Mouse (Mus musculus) urinary bladder, postnatal 4 days (tissue): ENCODE data around the gene Abhd2.

Experiments
- DNase-seq, 2 experiments: peaks; one replicate each; pipeline ENCODE4 v3.0.0; 2021 to 2022; ENCODE audit warnings: low spot score in 2 of 2

The Abhd2 gene

DNA sequence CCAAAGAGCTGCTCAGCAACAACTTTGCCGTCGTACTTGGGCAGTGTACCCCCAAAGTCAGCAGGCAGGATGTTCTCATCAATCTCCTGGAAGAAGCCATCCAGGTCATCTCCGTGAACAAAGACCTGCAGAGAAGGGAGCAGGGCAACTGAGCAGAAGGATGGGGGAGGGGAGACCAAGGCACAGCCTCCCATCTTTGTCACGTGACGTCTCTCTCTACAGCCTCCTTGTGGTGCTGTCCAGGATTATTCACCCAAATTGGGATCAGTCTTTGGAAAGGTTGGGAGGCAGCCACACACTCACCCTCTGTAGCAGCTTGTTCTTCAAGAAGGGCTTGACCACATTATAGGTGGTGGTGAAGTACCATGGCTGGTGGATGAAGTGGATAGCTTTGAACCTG, 102.6 kb downstream of the Abhd2 start:
- DNase-seq, result no peak

DNA sequence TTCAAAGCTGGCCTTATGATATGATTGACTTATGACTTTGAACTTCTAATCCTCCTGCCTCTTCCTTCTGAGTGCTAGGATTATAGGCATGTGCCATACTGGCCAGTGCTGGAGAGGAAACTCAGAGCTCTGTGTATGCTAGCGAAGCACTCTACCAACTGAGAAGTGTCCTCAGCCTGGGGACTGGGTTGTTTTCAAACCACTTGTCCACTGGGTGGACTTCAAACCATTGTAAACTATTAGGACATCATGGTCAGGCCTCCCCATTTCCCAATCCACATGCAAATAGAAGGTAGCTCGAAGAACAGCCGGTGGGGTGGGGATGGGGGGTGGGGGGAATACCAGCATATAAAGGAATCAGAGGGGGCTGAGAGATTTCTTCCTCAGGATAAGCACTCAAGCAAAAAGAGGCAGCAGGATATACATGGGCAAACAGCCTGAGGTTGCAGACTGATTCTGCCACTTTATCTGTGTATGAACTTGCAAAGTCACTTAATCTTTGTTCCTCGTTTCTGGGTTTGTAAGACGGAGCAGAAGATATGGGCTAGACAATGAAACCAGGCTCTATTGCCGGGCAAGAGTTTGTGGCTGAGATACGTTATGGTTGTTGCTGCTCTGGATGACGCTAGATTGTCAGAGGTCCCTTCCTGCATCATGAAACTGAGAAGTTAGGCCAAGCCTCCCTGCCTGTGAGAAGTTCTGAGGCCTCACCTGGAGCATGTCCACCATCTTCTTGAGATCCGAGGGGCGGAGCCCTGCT, 103.7 kb downstream of the Abhd2 start:
- no peak for DNase-seq

DNA sequence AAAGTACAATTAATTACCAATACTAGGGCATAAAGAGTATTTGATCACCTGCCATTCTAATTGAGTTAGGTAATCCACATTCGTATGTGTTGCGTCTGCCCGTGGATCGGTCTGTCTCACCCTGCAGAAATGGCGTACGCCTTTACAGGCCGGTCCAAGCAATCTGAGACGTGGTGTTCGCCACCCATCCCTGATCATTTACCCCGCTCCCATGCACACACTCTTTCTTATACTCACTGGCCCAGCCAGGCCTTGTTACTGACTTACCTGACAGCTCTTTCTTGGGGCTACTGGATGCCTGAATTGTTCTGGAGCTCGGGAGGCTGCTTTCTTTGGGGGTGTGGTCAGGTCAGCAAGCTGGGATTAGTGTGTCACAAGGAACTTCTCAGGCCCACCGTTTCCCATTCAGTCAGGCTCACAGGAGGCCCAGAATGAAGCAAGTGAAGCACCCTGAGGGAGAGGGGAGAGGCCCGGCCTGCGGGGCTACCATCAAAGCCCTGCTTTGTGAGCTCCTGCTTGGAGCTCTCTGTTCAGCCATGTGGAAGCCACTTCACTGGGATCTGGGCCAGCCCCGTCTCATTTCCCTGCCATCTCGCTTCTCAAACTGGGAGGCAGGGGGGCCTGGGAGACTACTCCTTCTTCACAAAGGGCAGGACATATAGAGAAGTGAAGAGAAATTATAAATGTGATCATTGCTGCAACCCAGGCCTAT, 113.6 kb downstream of the Abhd2 start, which contains the start of gene Rlbp1:
Rlbp1 (minus strand) TSS at position 627 of the 712 bp plus-strand sequence.
- DNase-seq, result no peak

DNA sequence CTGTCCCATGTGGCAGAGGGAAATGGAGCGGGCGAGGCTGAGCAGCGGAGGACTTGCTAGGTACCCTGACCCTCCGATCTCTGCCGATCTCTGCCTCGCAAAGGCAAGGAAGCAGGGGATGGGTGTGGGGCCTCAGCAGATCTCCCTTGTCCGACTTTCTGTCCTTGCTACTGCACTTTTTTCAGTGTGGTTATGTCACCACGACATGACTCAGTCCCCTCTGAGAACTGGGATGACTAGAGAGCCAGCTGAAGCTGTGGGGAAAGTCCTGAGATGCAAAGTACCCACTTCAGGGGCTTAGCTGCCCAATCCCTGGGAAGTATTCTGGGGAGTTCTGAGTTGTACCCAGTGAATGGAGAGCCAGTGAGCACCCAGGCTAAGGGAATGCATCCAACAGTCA, 114.1 kb downstream of the Abhd2 start:
- DNase-seq, result no peak

DNA sequence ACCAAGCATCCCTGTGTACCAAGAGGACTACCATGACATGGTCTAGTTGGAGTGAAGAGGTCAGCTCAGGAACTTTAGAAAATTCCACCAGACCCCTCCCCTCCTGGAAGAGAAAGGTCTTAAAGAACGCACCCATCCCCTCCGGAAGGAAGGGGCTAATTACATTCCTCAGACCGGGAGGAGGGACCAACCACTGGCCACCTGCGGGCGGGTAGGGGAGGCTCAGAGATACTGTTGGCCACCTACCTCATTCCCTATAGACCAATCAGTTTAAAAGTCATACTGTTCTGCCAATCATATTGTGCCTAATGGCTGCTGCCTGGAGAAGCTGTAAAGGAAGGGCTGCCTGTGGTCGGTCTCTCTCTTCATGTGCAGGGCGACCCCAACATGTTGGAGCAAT, 115.0 kb downstream of the Abhd2 start:
- no peak for DNase-seq

DNA sequence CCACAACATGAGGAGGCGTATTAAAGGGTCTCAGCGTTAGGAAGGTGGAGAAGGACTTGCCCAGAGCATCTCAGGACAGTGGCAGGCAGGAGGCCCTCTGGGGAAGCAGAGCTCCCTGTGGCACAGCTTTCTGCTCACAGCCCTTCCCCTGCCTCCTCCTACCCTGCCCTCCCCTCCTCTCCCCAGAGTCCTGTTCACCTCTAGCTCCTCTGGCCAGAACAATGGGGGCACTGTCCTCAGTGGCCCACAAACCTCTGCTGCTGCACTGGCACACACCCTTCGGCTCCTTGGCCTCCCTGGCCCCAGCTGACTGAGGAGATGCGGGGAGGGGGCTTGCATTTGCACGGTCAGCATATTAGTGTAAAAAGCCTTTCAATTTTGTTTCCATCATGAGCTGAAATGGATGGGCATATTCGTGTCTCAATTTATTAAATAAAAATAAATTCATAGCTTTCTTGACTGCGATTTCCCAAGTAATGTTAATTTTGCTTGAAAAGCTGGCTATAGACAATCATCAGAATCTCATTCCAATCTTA, 115.7 kb downstream of the Abhd2 start:
- DNase-seq, result no peak

DNA sequence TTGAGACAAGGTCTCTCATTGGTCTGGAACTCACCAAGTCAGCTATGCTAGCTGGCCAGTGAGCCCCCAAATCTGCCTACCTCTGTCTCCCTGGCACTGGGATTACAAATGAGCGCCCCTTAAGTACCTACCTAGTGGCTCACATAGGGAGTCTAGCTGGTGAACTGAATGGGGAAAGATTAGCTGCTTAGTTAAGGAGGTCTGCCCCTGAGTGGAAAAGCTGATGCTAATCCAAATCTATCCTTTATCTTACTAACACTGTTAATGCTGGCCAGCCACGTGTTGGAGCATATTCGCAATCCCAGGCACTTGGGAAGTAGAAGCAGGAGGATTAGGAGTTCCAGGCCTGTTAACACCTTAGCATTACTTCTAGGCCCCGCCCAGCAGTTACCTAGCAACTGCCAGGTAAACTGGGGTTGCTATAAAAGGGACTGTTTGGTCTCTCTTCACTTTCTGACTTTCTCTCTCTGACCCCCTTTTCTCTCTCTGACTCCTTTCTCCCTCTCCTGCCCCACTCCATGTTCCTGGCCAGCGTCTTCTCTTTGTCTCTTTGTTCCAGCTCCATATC, 117.2 kb downstream of the Abhd2 start:
- no peak for DNase-seq

DNA sequence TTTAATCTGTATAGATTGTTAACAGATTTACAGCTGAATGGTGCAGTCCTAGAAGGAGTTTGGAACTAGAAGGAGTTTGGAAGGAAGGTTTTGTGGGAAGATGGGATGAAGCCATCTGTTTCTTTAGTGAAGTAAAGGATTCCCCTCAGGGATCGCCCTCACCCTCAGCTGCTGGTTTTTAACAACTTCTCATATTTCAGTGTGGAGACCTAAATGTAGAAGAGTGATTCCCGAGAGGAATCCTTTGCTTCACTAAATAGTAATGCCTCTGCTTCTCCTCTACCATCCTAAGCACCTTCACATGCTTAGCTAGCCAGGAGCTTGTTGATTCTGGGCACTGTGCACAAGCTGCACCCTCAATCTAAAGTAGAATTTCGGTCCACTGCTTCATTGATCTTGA, 118.5 kb downstream of the Abhd2 start:
- no peak for DNase-seq

DNA sequence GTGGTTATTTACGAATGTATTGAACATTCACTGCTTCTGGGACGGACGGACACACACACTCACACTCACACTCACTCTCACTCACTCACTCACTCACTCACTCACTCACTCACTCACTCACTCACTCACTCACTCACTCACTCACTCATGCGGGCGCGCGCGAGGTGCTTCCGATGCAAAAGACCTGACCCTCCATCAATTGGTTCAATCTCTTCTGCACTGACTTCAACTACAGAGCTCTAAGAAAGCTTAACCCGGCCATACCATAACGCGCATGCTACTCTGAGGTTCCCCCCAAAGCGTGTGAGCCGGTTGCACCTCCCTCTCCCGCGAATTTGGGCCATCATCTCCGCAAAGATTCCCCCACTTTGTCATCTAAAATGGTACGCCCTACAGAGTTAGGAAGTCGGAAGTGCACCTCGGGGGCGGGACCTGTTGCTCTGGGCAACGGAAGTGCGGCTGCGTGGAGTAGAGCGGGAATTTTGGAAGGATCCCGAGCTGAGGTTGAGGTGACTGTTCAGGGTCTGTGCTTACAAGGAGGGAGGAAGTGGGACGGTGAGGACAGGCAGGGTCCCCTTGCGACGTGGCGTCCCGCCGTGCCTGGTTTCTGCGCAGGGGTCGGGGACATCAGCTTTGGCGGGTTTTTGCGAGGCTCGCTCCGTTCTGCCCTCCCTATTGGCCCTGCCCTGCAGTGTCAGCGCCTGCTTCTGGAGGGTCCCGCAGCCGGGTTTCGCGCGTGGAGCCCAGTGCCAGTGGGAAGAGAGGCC, 119.1 kb downstream of the Abhd2 start, which contains the start of gene Fanci:
Fanci (plus strand) TSS at position 47 of the 767 bp plus-strand sequence.
- DNase-seq, result peak; percentile 88 to 96

DNA sequence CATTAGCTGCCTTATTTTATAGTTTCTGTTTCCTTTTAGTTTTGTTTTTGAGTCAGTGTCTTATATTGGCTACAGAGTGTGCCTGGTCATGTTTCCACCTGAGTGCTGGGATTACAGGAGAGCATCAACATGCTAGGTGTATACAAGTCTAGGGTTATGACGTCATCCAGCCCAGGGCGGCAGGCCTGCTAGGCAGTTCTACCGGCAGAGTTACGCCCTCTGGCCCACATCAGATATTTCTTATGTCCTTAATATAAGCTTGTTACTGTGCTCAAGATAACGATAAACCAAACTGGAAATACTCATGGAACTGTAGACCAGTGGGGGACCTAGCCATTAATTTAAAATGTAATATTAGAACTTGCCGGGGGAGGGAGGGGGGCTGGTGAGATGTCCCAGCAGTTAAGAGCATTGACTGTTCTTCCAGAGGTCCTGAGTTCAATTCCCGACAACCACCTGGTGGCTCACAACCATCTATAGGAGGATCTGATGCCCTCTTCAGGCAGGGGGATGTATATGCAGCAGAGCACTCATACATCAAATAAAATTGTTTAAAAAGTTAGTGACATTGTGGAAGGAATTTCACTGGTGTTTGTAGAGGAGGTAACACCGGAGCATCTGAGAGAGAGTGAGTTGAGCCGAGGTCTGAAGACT, 120.0 kb downstream of the Abhd2 start:
- DNase-seq, result no peak

DNA sequence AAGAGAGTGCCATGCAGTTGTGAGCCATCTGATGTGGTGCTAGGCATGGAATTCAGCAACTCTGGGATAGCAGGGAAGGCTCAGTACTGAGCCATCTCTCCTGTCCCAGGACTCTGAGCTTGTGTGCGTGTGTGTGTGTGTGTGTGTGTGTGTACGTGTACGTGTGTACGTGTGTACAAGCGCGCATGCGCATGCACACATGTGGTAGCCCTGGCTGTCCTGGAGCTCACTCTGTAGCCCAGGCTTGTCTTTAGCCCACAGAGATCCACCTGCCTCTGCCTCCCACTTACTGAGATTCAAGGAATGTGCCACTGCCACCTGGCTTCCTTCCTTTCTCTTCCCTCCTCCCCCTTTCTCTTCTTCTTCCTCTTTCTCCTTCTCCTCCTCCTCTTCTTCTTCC, 120.9 kb downstream of the Abhd2 start:
- DNase-seq, result no peak

DNA sequence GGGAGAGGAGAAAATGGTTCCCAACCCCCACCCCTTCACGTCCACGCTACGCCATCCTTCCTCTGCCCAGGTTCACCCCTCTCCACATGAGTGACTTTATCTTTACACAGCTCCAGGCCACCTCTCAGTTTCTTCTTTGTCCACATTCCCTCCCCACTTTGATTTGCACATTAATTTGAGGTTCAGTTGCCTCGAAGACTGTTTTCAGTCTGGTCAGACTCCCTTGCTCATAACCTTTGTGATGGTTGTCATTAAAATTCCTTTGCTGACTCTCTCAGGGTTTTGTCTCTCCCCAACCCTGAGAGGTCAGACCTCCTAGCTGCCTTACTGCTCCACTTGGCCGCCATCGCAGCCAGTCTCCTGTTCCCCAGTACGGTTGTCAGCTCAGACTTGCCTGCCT, 121.7 kb downstream of the Abhd2 start:
- DNase-seq, result no peak

DNA sequence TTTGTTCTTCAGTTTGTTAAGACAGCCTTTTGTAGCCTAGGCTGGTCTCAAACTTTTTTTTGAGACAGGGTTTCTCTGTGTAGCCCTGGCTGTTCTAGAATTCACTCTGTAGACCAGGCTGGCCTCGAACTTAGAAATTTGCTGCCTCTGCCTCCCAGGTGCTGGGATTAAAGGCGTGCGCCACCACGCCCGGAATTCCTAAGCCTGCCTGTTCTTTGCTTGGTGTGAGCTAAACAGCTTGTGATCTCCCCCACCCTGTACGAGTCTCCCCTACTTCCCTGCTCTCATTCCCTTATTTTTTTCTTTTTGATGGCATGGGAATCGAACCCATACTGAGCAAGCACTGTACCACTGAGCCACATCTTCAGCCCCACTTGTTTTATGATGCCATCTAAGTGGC, 122.2 kb downstream of the Abhd2 start:
- DNase-seq, result no peak

DNA sequence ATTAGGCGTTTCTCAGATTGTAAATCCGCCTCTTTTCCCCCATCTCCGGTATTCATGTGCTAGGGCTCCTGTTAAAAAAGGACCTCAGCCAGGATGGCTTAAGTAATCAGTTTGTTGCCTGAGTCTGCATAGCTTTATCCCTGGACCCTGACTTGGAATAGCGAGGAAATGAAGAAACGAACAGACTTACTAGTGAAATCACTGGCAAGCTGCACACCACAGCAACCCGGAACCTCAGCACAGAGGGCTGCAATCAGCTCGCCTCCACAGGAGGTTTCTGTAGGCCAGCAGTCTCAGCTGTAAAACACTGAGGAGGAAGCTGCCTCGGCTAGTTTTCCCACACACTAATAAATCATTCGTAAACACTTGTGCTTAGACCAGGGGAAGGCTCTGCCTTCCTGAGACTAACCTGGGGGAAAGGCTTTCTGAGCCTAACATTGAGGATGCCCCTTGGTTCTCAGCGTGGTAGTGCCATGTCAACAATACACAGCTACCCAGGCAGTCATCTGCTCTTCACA, 124.5 kb downstream of the Abhd2 start:
- no peak for DNase-seq

DNA sequence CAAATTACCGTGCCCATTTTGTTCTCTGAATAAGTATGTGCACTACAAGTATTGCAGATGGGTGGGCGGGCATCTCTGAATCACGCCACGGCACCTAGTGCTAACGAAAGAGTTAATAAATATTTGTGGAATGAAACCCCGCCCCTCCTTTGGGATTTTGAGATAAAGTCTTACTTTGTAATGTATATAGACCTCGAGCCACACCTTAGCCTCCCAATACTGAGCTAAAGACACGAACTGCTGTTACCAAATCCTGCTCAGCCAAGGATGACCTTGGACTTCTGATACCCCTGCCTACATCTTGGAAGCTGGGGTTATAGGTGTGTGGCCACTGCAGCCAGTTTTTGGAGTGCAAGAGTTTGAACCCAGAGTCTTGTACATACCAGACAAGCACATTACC, 125.4 kb downstream of the Abhd2 start:
- DNase-seq, result no peak

DNA sequence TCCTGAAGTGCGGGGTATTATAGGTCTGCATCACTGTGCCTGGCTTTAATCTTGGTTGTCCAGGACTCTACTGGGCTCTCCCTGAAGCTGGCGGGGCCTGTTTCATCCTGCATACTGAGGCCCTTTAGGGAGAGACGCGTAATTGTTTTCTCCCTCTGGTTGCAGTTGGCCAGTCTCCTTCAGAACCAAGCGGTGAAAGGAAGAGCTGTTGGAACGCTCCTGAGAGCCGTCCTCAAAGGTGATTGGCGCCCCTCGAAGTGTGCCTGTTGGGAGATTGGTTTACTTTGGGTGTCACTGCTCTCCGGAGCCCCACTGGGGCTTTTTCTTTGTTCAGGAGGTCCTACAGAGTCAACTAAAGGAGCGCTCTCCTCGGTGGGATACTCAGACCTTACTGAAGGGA, 126.0 kb downstream of the Abhd2 start:
- no peak for DNase-seq

DNA sequence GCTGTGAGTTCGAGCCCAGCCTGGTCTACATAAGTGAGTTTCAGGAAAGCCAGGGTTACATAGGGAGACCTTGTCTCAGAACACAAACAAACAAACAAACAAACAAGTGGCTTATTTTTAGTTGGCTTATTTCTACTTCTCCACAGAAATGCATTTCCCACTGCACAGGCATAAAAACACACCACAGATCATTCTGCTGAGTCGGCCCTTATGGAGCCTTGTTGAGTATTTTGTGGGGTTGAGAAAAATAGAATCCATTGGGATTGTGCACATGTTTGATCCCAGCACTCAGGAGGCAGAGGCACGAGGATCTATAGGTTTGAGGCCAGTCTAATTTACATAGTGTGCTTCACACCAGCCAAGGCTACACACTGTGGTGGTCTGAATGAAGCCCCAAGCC, 127.3 kb downstream of the Abhd2 start:
- no peak for DNase-seq

DNA sequence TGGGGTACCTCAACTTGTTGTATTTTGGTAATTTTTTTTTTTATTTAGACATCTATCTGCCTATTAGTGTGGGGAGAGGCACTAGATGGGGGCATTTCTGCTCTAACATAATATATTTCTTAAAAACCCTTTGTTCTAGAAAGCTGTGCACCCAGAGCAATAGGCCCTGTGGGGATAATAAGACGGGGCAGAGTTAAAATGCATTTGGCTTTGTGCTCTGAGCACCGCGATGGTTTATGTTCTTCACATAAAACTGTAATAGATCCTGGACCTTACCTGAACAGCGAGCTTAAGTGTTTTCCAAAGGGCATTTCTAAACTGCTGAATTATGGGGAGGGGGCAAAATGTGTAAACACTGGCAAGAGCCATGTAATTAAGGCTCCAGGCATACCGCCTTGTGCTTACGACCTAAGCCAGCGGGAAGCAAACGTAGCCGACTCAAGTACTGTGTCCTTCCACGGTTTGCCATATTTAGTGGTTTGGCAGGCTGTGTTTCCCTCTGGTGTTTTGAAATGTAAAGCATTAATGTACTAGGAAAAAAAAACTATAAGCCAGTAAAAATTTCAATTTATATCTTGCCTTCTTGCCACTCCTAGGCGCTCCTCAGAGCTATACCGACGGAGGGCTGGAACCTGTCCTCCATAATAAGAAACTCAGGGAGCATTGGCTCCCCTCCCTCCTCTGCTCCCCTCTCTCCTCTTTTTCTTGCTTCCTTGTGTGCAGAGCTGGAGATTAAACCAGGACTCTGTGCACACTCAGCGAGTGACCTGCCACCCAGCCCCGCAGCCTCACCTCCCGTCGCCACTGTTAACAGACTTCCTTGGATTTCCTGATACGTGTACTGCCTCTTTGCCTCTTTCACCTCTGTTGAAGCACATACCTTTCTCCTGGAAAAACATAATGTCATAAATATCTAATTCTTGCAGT, 141.7 kb downstream of the Abhd2 start:
- no peak for DNase-seq
